Mouse (Mus musculus) lung, postnatal 0 days (tissue): ENCODE measurements around the gene Nup133. TPM values are rescaled to one million over a fixed set of nuclear protein-coding genes. Genes with fewer than 3 reads are reported as not detected.

Experiments
- ATAC-seq: fragments of 200-750 bp; cut with Nextera tagmentation; 2 replicates; pipeline ENCODE4 v1.8.0; 2017; ENCODE audit warnings: moderate library complexity
- DNase-seq: peaks from one replicate; pipeline ENCODE4 v3.0.0-alpha.2; 2016; ENCODE audit warnings: low spot score
- H3K27ac ChIP-seq: fragments of 300-500 bp; sonication (generic); 2 replicates; pipeline ENCODE4 v1.5.1; 2014; ENCODE audit warnings: antibody characterized with exemption, mild to moderate bottlenecking, low read length, mixed read lengths
- H3K27me3 ChIP-seq: fragments of 300-500 bp; sonication (generic); replicated peaks from 2 replicates; pipeline ENCODE4 v1.6.1; 2014; ENCODE audit warnings: low read length, mixed read lengths; ENCODE audit not compliant: insufficient read depth
- H3K36me3 ChIP-seq: fragments of 300-500 bp; sonication (generic); 2 replicates; pipeline ENCODE4 v1.6.1; 2014; ENCODE audit warnings: low read length, mixed read lengths; ENCODE audit not compliant: insufficient read depth
- H3K4me1 ChIP-seq: fragments of 300-500 bp; sonication (generic); 2 replicates; pipeline ENCODE4 v1.6.1; 2014; ENCODE audit warnings: antibody characterized with exemption, low read depth, low read length, mixed read lengths; ENCODE audit not compliant: insufficient read depth
- H3K4me2 ChIP-seq: fragments of 300-500 bp; sonication (generic); replicated peaks from 2 replicates; pipeline ENCODE4 v1.6.1; 2014; ENCODE audit warnings: low read depth, mild to moderate bottlenecking, low read length, moderate library complexity, mixed read lengths
- H3K4me3 ChIP-seq: fragments of 300-500 bp; sonication (generic); 2 replicates; pipeline ENCODE4 v1.5.1; 2014; ENCODE audit warnings: low read depth, low read length
- H3K9ac ChIP-seq: fragments of 300-500 bp; sonication (generic); replicated peaks from 2 replicates; pipeline ENCODE4 v1.6.1; 2014; ENCODE audit warnings: low read depth, mild to moderate bottlenecking
- H3K9me3 ChIP-seq: fragments of 300-500 bp; sonication (generic); 2 replicates; pipeline ENCODE4 v1.6.1; 2016; ENCODE audit warnings: low read length, mixed read lengths
- CTCF ChIP-seq: IDR thresholded peaks from 2 replicates; pipeline ENCODE4 v1.5.1; 2016; ENCODE audit warnings: antibody characterized with exemption, mild to moderate bottlenecking
- EP300 ChIP-seq: IDR thresholded peaks from 2 replicates; pipeline ENCODE4 v1.6.1; 2016; ENCODE audit warnings: antibody characterized with exemption, mild to moderate bottlenecking, control low read depth
- WGBS: fragments of 180-500 bp; shearing (Covaris S2); extraction: QIAGEN DNeasy Blood & Tissue Kit; methylation state at CpG from one replicate; pipeline ENCODE4 v1.1.7; 2014; 5-methylcytosine and 5-hydroxymethylcytosine counted together
- polyA plus RNA-seq: library from polyadenylated mRNA; unstranded; fragments of >200 nt; fragmentation: Nextera tagmentation; extraction: Ambion mirVana; gene quantifications from 2 replicates; pipeline ENCODE4 v1.2.1, GENCODE M21; 2015

Nup133 gene
- polyA plus RNA-seq, 1 experiment from 2014 or later = 10.8 TPM

DNA sequence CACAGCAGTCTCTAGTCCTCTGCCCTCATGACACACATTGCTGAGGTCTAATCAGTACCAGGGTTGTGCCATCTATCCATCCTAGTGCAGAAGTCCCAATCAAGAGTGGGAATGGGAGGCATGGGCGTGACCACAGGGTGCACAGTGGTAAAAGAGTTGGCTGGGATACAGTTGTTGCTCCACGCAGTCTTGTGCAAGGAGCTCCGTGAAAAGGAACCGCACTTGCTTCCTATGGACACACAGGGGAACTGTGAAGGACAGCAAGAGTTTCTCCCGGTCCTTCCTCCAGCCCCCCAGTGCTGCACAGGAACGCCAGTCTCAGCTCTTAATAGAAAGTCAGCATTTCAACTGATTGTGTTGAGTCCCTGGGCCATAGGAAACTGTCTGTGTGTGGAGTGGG is 10.4 kb upstream of the Nup133 start:
- WGBS = 78% methylated on average over 6 of the region's 6 CpGs
- Histone ChIP-seq H3K4me1 (no peaks in the 10 kb centered on the region), H3K27me3 (no peaks in the 10 kb centered on the region), H3K9ac (no peak overlapping the region), H3K36me3 (peaks cover 2% of the 10 kb centered on the region; the same call in 1 of the 2 replicates), H3K4me2 (no peak overlapping the region), H3K27ac (no peak overlapping the region), H3K9me3 (no peaks in the 10 kb centered on the region), H3K4me3 (no peak overlapping the region)
- ATAC-seq (no peak), DNase-seq (no peak)
- TF ChIP-seq EP300 = no peak
- TF ChIP-seq CTCF = no peak

DNA sequence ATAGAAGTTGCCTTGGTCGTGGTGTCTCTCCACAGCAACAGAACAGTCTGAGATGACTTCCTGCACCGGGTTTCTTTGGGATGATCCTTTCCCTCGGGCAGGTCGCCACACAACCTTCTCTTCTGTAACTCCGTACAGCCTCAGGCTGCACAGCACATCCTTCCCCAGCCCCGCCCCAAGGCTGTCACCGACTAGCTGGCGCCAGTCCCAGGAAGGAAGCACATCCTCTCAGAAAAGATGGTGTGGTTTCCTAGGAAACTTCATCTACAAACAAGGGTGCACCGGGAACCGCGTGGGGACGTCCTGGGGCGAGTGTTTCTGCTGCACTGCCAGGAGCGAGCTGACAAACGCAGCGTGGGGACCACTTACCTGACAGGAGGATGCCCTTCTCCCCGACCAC is 9.1 kb upstream of the Nup133 start:
- Histone ChIP-seq H3K9ac (no peak overlapping the region), H3K4me3 (no peak overlapping the region), H3K27ac (no peak overlapping the region), H3K27me3 (no peaks in the 10 kb centered on the region), H3K4me1 (no peaks in the 10 kb centered on the region), H3K36me3 (peaks cover 11% of the 10 kb centered on the region; the same call in 1 of the 2 replicates), H3K9me3 (no peaks in the 10 kb centered on the region), H3K4me2 (no peak overlapping the region)
- TF ChIP-seq CTCF (no peak), EP300 (no peak)
- 61% methylated on average over 17 of the region's 17 CpGs for WGBS
- ATAC-seq (peak; percentile 49), DNase-seq (peak; percentile 16)

DNA sequence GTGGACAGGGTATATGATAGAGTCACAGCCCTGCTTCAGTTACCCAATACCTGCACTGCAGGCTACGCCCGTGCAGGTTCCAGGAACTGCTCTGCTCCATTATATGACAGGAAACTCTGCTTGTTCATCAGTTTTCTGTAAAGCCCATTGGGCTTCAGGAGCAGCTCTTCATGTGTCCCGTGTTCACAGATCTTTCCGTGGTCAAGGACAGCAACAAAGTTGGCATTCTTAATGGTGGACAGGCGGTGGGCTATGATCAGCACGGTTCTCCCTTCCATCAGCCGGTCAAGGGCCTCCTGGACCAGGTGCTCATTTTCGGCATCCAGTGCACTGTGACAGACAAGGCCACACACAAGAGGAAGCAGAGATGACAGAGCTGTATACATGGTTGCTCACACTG is 5.2 kb upstream of the Nup133 start:
- 88% methylated on average over 8 of the region's 8 CpGs for WGBS
- H3K36me3 ChIP-seq = peaks cover 11% of the 10 kb centered on the region; the same call in 1 of the 2 replicates
- no peak overlapping the region for H3K27ac ChIP-seq
- H3K27me3 ChIP-seq = no peaks in the 10 kb centered on the region
- ATAC-seq = no peak
- H3K4me1 ChIP-seq = peaks cover 2% of the 10 kb centered on the region; the same call in 1 of the 2 replicates
- H3K9me3 ChIP-seq = no peaks in the 10 kb centered on the region
- DNase-seq = no peak
- no peak for TF ChIP-seq CTCF
- TF ChIP-seq EP300 = no peak
- H3K4me3 ChIP-seq = no peak overlapping the region
- no peak overlapping the region for H3K4me2 ChIP-seq
- no peak overlapping the region for H3K9ac ChIP-seq

DNA sequence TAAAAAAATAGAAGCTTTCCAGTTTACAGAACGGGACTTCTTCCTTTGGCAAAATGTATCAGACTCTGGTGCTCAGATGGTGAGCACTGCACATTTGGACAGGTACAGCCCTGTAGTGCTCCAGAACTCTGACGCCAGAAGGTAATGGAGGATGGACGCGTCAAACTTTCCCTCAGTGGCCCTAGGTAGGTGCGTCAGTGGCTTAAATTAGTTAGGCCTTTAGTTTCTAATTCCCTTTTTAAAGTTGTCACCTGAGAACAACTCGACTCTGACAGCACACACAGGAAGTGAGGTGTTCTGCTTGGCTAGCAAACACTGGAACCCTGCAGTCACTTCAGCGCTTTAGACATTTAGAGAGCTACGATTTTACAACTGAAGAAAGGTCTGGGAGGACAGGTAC is 4.6 kb upstream of the Nup133 start:
- Histone ChIP-seq H3K4me1 (peaks cover 2% of the 10 kb centered on the region; the same call in 1 of the 2 replicates), H3K9me3 (no peaks in the 10 kb centered on the region), H3K4me2 (no peak overlapping the region), H3K36me3 (peaks cover 11% of the 10 kb centered on the region; the same call in 1 of the 2 replicates), H3K27ac (no peak overlapping the region), H3K4me3 (no peak overlapping the region), H3K9ac (no peak overlapping the region), H3K27me3 (no peaks in the 10 kb centered on the region)
- 79% methylated on average over 8 of the region's 8 CpGs for WGBS
- no peak for DNase-seq
- no peak for ATAC-seq
- TF ChIP-seq EP300 (no peak), CTCF (no peak)

- peaks cover 8% of the 10 kb centered on the region; the same call in 1 of the 2 replicates for H3K4me1 ChIP-seq
- no peaks in the 10 kb centered on the region for H3K9me3 ChIP-seq
- TF ChIP-seq CTCF = peak; percentile 78
- no peak for TF ChIP-seq EP300
- peak overlapping the region; percentile 92 for H3K27ac ChIP-seq
- ATAC-seq (peak; percentile 50), DNase-seq (peak; percentile 85)
- H3K4me3 ChIP-seq = peak overlapping the region; percentile 90
- 28% methylated on average over 10 of the region's 10 CpGs for WGBS
- peaks cover 11% of the 10 kb centered on the region; the same call in 1 of the 2 replicates for H3K36me3 ChIP-seq
- peak overlapping the region; percentile 93 for H3K4me2 ChIP-seq
- H3K27me3 ChIP-seq = no peaks in the 10 kb centered on the region
- peak overlapping the region; percentile 60 for H3K9ac ChIP-seq
Observed at GRCm38 (mm10) chr8:123950077-123950802, 1.2 kb upstream of the Nup133 start.

GRCm38 (mm10) chr8:123949686-123949986 is 571 bp upstream of the Nup133 start:
- Histone ChIP-seq H3K36me3 (peaks cover 10% of the 10 kb centered on the region; the same call in 1 of the 2 replicates), H3K4me1 (peaks cover 8% of the 10 kb centered on the region; the same call in 1 of the 2 replicates), H3K4me2 (peak overlapping the region; percentile 93), H3K9me3 (no peaks in the 10 kb centered on the region), H3K27ac (peak overlapping the region; percentile 92), H3K4me3 (peak overlapping the region; percentile 90), H3K9ac (peak overlapping the region; percentile 60), H3K27me3 (no peaks in the 10 kb centered on the region)
- ATAC-seq (peak; percentile 21), DNase-seq (no peak)
- TF ChIP-seq EP300 = no peak
- no peak for TF ChIP-seq CTCF
- 3% methylated on average over 10 of the region's 10 CpGs for WGBS
